Mouse (Mus musculus) intestine, embryonic 16.5 days (tissue): ENCODE results near the gene Slc35a3. TPM values are rescaled to one million over a fixed set of nuclear protein-coding genes. Genes with fewer than 3 reads are reported as not detected.

Source experiments
- ATAC-seq: fragments of 200-750 bp; cut with Nextera tagmentation; 2 replicates; pipeline ENCODE4 v1.8.0; 2017; ENCODE audit warnings: moderate TSS enrichment, moderate library complexity
- H3K27ac ChIP-seq: fragments of 300-500 bp; sonication (generic); 2 replicates; pipeline ENCODE4 v1.5.1; 2014; ENCODE audit warnings: mild to moderate bottlenecking, low read length
- H3K27me3 ChIP-seq: fragments of 300-500 bp; sonication (generic); replicated peaks from 2 replicates; pipeline ENCODE4 v1.6.1; 2014; ENCODE audit warnings: low read length, control low read depth, mixed read lengths; ENCODE audit not compliant: control insufficient read depth, insufficient read depth
- H3K36me3 ChIP-seq: fragments of 300-500 bp; sonication (generic); 2 replicates; pipeline ENCODE4 v1.6.1; 2014; ENCODE audit warnings: low read length, control low read depth; ENCODE audit not compliant: control insufficient read depth, insufficient read depth
- H3K4me1 ChIP-seq: fragments of 300-500 bp; sonication (generic); 2 replicates; pipeline ENCODE4 v1.6.1; 2014; ENCODE audit warnings: low read length, control low read depth, mixed read lengths; ENCODE audit not compliant: control insufficient read depth, insufficient read depth
- H3K4me2 ChIP-seq: fragments of 300-500 bp; sonication (generic); 2 replicates; pipeline ENCODE4 v1.6.1; 2014; ENCODE audit warnings: low read depth, low read length, control low read depth
- H3K4me3 ChIP-seq: fragments of 300-500 bp; sonication (generic); 2 replicates; pipeline ENCODE4 v1.5.1; 2014; ENCODE audit warnings: mild to moderate bottlenecking, low read length
- H3K9ac ChIP-seq: fragments of 300-500 bp; sonication (generic); 2 replicates; pipeline ENCODE4 v1.6.1; 2014; ENCODE audit warnings: low read depth, low read length
- H3K9me3 ChIP-seq: fragments of 300-500 bp; sonication (generic); 2 replicates; pipeline ENCODE4 v1.6.1; 2016; ENCODE audit warnings: low read length, control low read depth; ENCODE audit not compliant: control insufficient read depth
- WGBS: fragments of 180-500 bp; shearing (Covaris S2); extraction: QIAGEN DNeasy Blood & Tissue Kit; methylation state at CpG from one replicate; pipeline ENCODE4 v1.1.7; 2014; 5-methylcytosine and 5-hydroxymethylcytosine counted together
- polyA plus RNA-seq: library from polyadenylated mRNA; unstranded; fragments of >200 nt; fragmentation: Nextera tagmentation; extraction: Ambion mirVana; gene quantifications from 2 replicates; pipeline ENCODE4 v1.2.1, GENCODE M21; 2015

The Slc35a3 gene
- polyA plus RNA-seq, 1 experiment from 2014 or later: 19.8 TPM

DNA sequence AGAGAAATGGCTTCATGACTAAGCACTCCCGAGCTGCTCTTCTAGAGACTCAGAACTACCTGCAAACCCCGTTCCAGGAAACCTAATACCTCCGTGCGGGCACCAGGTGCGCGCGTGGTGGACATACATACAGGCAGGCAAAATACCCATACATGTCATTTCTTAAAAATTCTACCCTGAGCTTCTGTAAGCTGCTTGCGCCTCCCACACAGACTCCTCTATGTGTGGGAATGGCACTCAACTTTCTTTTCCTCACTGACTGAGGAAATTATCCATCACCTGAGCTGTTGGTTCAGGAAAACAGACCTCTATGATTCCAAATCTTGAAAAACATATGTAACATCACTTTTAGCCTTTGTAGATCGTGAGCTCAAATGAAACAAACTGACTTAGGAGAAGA lies 61.9 kb downstream of the Slc35a3 start:
- no peak for ATAC-seq
- H3K4me2 ChIP-seq: no peak overlapping the region
- no peaks in the 10 kb centered on the region for H3K27me3 ChIP-seq
- H3K9me3 ChIP-seq: no peaks in the 10 kb centered on the region
- no peaks in the 10 kb centered on the region for H3K36me3 ChIP-seq
- H3K4me1 ChIP-seq: 0 out of 2 replicates have a peak, but pooled peaks cover 6% of the 10 kb centered on the region
- no peak overlapping the region for H3K4me3 ChIP-seq
- no peak overlapping the region for H3K9ac ChIP-seq
- H3K27ac ChIP-seq: no peak overlapping the region
- WGBS: 95% methylated on average over 9 of the region's 9 CpGs

- no peaks in the 10 kb centered on the region for H3K9me3 ChIP-seq
- no peaks in the 10 kb centered on the region for H3K36me3 ChIP-seq
- no peak overlapping the region for H3K4me2 ChIP-seq
- H3K9ac ChIP-seq: no peak overlapping the region
- no peaks in the 10 kb centered on the region for H3K27me3 ChIP-seq
- 0 out of 2 replicates have a peak, but pooled peaks cover 5% of the 10 kb centered on the region for H3K4me1 ChIP-seq
- H3K27ac ChIP-seq: no peak overlapping the region
- ATAC-seq: no peak
- WGBS: 90% methylated on average over 7 of the region's 7 CpGs
- H3K4me3 ChIP-seq: no peak overlapping the region
These were observed 63.8 kb downstream of the Slc35a3 start for GRCm38 (mm10) chr3:116648805-116649204.

DNA sequence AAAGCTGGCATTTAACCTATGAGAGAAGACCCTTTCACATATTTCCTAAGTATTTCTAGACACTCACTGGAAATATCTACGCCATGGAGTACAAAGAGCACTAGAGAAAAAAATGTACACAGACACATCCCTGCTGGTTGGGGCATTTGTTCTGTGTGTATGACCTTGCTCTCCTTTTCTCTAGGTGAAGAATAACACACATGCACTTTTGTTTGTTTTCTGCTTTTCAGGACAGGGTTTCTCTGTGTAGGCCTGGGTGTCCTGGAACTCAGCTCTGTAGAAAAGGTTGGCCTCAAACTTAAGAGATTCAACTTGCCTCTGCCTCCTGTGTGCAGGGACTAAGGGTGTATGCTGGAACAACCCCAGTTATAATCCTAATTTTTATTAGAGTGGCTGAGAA lies 66.2 kb downstream of the Slc35a3 start:
- no peaks in the 10 kb centered on the region for H3K27me3 ChIP-seq
- no peak overlapping the region for H3K4me2 ChIP-seq
- H3K4me1 ChIP-seq: no peaks in the 10 kb centered on the region
- peaks cover 10% of the 10 kb centered on the region for H3K36me3 ChIP-seq
- H3K4me3 ChIP-seq: no peak overlapping the region
- H3K27ac ChIP-seq: no peak overlapping the region
- WGBS: 92% methylated on average over 1 of the region's 1 CpGs
- H3K9me3 ChIP-seq: no peaks in the 10 kb centered on the region
- no peak overlapping the region for H3K9ac ChIP-seq
- no peak for ATAC-seq

- H3K27ac ChIP-seq: no peak overlapping the region
- H3K27me3 ChIP-seq: no peaks in the 10 kb centered on the region
- no peak overlapping the region for H3K9ac ChIP-seq
- H3K9me3 ChIP-seq: no peaks in the 10 kb centered on the region
- H3K4me3 ChIP-seq: no peak overlapping the region
- no peak for ATAC-seq
- no peak overlapping the region for H3K4me2 ChIP-seq
- WGBS: 95% methylated on average over 2 of the region's 2 CpGs
- H3K36me3 ChIP-seq: peaks cover 18% of the 10 kb centered on the region
- no peaks in the 10 kb centered on the region for H3K4me1 ChIP-seq
These were observed 70.3 kb downstream of the Slc35a3 start for GRCm38 (mm10) chr3:116642373-116642772.

DNA sequence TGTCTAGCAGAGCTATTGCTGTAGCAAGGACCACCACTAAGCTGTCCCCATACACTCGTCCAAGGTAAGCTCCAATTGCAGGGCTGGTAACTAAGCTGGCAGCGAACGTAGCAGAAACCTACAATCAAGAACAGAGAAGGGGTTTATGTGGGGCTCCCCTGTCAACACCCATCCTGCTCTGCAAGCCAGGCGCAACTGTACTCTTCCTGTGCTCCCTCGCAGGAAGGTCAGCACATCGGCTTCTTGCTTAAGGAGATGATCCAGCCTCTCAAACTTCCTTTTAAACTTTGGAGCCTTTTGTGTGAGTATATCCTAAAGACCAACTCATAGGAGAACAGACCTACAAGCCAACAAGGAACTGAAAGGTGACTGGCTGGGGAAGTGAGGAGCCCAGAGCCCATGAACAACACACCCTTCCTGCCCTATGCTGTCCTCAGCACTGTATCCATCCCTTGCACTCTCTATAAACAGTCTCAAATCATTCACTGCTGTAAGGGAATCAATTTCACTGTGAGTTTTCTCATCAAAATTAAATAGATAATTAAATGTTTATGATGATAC lies 70.7 kb downstream of the Slc35a3 start:
- no peaks in the 10 kb centered on the region for H3K4me1 ChIP-seq
- ATAC-seq: no peak
- H3K9ac ChIP-seq: no peak overlapping the region
- peaks cover 18% of the 10 kb centered on the region for H3K36me3 ChIP-seq
- H3K4me3 ChIP-seq: no peak overlapping the region
- H3K4me2 ChIP-seq: no peak overlapping the region
- no peaks in the 10 kb centered on the region for H3K9me3 ChIP-seq
- 90% methylated on average over 6 of the region's 6 CpGs for WGBS
- H3K27me3 ChIP-seq: no peaks in the 10 kb centered on the region
- no peak overlapping the region for H3K27ac ChIP-seq

DNA sequence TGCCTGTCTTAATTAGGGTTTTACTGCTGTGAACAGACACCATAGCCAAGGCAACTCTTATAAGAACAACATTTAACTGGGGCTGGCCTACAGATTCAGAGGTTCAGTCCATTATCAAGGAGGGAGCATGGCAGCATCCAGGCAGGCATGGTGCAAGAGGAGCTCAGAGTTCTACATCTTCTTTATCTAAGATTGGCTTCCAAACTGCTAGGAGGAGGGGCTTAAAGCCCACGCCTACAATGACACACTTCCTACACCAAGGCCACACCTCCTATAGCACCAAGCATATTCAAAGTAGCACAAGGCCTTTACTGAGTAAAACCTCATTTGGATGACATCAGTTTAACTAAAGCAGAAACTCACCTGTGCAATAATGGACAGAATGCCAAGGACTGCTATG lies 72.6 kb downstream of the Slc35a3 start:
- H3K9ac ChIP-seq: no peak overlapping the region
- no peak overlapping the region for H3K4me3 ChIP-seq
- WGBS: 85% methylated on average over 1 of the region's 1 CpGs
- H3K27ac ChIP-seq: no peak overlapping the region
- no peaks in the 10 kb centered on the region for H3K27me3 ChIP-seq
- H3K4me2 ChIP-seq: no peak overlapping the region
- peaks cover 25% of the 10 kb centered on the region for H3K36me3 ChIP-seq
- no peaks in the 10 kb centered on the region for H3K9me3 ChIP-seq
- ATAC-seq: no peak
- no peaks in the 10 kb centered on the region for H3K4me1 ChIP-seq

GRCm38 (mm10) chr3:116638572-116638971 lies 74.1 kb downstream of the Slc35a3 start:
- no peak overlapping the region for H3K4me2 ChIP-seq
- no peak for ATAC-seq
- H3K36me3 ChIP-seq: peaks cover 25% of the 10 kb centered on the region
- no peak overlapping the region for H3K27ac ChIP-seq
- no peak overlapping the region for H3K4me3 ChIP-seq
- 86% methylated on average over 7 of the region's 7 CpGs for WGBS
- no peaks in the 10 kb centered on the region for H3K27me3 ChIP-seq
- no peaks in the 10 kb centered on the region for H3K9me3 ChIP-seq
- H3K9ac ChIP-seq: no peak overlapping the region
- no peaks in the 10 kb centered on the region for H3K4me1 ChIP-seq

DNA sequence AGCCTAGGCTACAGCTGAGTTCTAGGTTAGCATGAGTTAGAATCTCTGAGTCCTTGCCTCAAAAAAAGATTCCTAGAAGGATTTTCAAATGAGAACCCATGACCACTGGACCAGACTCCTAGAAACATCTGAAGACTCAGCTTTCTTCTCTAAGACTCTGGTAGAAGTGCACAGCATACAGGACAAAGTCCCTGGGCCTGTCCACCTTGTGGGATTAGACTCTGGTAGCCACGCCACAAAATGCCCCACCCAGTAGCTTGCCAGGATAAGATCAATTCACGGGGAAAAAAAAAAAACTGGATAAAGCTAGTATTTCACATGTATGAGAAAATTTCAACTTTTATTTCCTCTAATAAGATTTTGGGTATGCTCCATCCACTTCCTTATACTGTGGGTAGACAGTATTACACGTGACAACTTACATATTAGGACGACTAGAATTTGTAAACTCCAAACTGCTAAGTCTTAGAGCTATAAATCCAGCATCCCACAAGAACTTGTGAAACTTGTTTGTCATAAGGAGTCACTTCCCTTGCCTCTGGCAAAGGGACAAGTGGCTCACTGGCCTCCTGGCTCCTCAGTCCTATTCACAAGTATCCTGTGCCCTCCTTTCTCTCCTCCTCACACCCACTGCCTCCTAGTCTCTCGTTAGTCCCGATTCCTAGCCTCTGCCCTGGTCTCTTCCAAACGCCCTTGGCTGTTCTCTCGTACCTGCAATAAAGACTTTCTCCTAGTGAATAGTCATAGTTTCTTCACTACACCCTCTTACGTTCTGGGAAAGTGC lies 74.7 kb downstream of the Slc35a3 start:
- Histone ChIP-seq H3K4me1 (no peaks in the 10 kb centered on the region), H3K27ac (0 out of 2 replicates have a peak overlapping the region, but pooled peaks have one; percentile 24), H3K36me3 (peaks cover 20% of the 10 kb centered on the region), H3K4me3 (no peak overlapping the region), H3K9ac (no peak overlapping the region), H3K27me3 (no peaks in the 10 kb centered on the region), H3K9me3 (no peaks in the 10 kb centered on the region), H3K4me2 (no peak overlapping the region)
- WGBS: 74% methylated on average over 9 of the region's 9 CpGs
- ATAC-seq: peak; percentile 75

- WGBS: 61% methylated on average over 5 of the region's 5 CpGs
- no peak for ATAC-seq
These were observed 76.8 kb downstream of the Slc35a3 start for GRCm38 (mm10) chr3:116635799-116636198.

More at GRCm38 (mm10) chr3:116635799-116636198, 76.8 kb downstream of the Slc35a3 start:
- peaks cover 17% of the 10 kb centered on the region for H3K36me3 ChIP-seq
- H3K27me3 ChIP-seq: no peaks in the 10 kb centered on the region
- H3K27ac ChIP-seq: no peak overlapping the region
- no peaks in the 10 kb centered on the region for H3K4me1 ChIP-seq
- H3K9ac ChIP-seq: no peak overlapping the region
- H3K9me3 ChIP-seq: no peaks in the 10 kb centered on the region
- H3K4me2 ChIP-seq: no peak overlapping the region
- H3K4me3 ChIP-seq: no peak overlapping the region
